Comparison of ENCODE assay signal across 13 mouse cellular contexts in the genomic region with DNA sequence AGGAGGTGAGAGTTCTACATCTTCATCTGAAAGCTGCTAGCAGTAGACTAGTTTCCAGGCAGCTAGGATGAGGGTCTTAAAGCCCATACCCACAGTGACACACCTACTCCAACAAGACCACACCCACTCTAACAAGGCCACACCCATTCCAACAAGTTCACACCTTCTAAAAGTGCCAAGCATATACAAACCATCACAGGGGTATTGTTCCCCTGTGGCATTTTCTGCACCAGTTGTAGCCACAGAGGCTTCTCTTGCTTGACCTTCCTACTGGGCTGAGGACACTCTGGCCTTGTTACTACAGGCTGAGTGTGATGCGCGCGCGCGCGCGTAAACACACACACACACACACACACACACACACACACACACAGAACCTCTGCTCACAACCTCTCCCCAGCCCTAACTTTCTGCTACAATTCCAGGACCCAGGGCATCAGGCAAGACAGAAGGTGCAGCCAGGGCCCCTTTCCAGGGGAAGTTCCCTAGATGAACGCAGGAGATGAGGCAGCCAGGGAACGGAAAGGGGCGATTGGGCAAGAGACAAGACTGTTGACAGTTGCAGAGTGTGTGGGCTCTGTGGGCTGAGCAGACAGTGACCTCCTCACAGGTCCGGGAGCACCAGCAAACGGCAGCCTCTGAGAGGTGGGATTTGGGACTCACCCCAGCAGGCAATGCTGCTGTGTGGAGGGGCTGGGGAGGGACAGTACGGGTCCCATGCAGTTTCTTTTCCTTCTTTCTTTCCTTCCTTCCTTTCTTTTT. TPM values are rescaled to one million over a fixed set of nuclear protein-coding genes. Genes with fewer than 3 reads are reported as not detected.
DNase-seq lines count a peak whose midpoint lies in the region; ATAC-seq lines count a peak whose summit lies in the region.
"Had no signal": no experiment of that assay in that cellular context is flagged by ENCODE, and none has a peak within 500 bp of the region (broad histone marks: within the 10 kb centered on the region; RNA-seq: fewer than 3 reads in every experiment).

TSS of gene Rab44 (plus strand) at position 555 of the 762 bp plus-strand sequence.

- no peak within 1 kb of the TSS for H3K4me2 ChIP-seq in midbrain, embryonic 11.5 days
- no peak within 1 kb of the TSS for H3K4me2 ChIP-seq in midbrain, embryonic 16.5 days (ENCODE audit: low read length)
- H3K4me2 ChIP-seq: limb, embryonic 12.5 days had no signal

- no peak within 1 kb of the TSS for H3K27ac ChIP-seq in midbrain, embryonic 11.5 days (ENCODE audit: low read depth, low read length)
- H3K27ac ChIP-seq in midbrain, embryonic 16.5 days (ENCODE audit: low read length), result no peak within 1 kb of the TSS
- H3K27ac ChIP-seq: kidney, postnatal 0 days; limb, embryonic 12.5 days had no signal

- intact Hi-C loops in left cerebral cortex, postnatal 14 days (cut with DNase I), result no loop called here

- H3K4me1 ChIP-seq in midbrain, embryonic 11.5 days (ENCODE audit: control insufficient read depth, insufficient read depth, low read length), result no peaks in the 10 kb centered on the region
- H3K4me1 ChIP-seq in midbrain, embryonic 16.5 days (ENCODE audit: control insufficient read depth, insufficient read depth, low read length), result no peaks in the 10 kb centered on the region

- H3K4me3 ChIP-seq in midbrain, embryonic 11.5 days (ENCODE audit: low read depth, low read length), result no peak within 1 kb of the TSS
- H3K4me3 ChIP-seq in midbrain, embryonic 16.5 days (ENCODE audit: low read depth, low read length), result no peak within 1 kb of the TSS
- H3K4me3 ChIP-seq: limb, embryonic 12.5 days; myocyte had no signal

- no peaks in the 10 kb centered on the region for H3K36me3 ChIP-seq in midbrain, embryonic 11.5 days (ENCODE audit: control insufficient read depth, insufficient read depth, low read length)
- no peaks in the 10 kb centered on the region for H3K36me3 ChIP-seq in midbrain, embryonic 16.5 days (ENCODE audit: control insufficient read depth, insufficient read depth, low read length)
- H3K36me3 ChIP-seq: limb, embryonic 12.5 days had no signal

- no peaks in the 10 kb centered on the region for H3K27me3 ChIP-seq in midbrain, embryonic 11.5 days (ENCODE audit: control insufficient read depth, insufficient read depth, low read length)
- no peaks in the 10 kb centered on the region for H3K27me3 ChIP-seq in midbrain, embryonic 16.5 days (ENCODE audit: control insufficient read depth, insufficient read depth, low read depth, low read length)
- H3K27me3 ChIP-seq: limb, embryonic 12.5 days had no signal

- no peak for ATAC-seq in midbrain, embryonic 11.5 days (ENCODE audit: low FRiP score)
- ATAC-seq in midbrain, embryonic 16.5 days, result no peak
- ATAC-seq in hematopoietic stem cell, adult 5-6 weeks (replicated peaks in 1 of 2; ENCODE audit: insufficient read depth in 1 of 2, low FRiP score in 2 of 2, low TSS enrichment in 1 of 2, low read depth in 1 of 2, poor library complexity in 2 of 2, severe bottlenecking in 2 of 2), result peak; percentile 29 to 72; a peak in 1 of 4 replicates
- peak; percentile 88 for ATAC-seq in megakaryocyte progenitor cell, adult 5-6 weeks (replicated peaks; ENCODE audit: poor library complexity)
- ATAC-seq: forebrain, embryonic 14.5 days had no signal

- peak; percentile 26 for DNase-seq in midbrain, embryonic 11.5 days (ENCODE audit: low spot score, missing footprints)
- DNase-seq in R1 (ENCODE audit: low read depth, low spot score), result peak; percentile 57
- DNase-seq in left cerebral cortex, postnatal 14 days (ENCODE audit: low spot score in 2 of 2), result no peak
- no peak for DNase-seq in left cerebral cortex, adult 11 months (ENCODE audit: low spot score)
- DNase-seq: cerebellum, postnatal 25 days; gastrocnemius, postnatal 14 days had no signal

- WGBS in midbrain, embryonic 11.5 days, result 96% methylated on average over 13 of the region's 13 CpGs
- 94% methylated on average over 13 of the region's 13 CpGs for WGBS in midbrain, embryonic 16.5 days

- no peak within 1 kb of the TSS for H3K9ac ChIP-seq in midbrain, embryonic 11.5 days (ENCODE audit: low read length)
- no peak within 1 kb of the TSS for H3K9ac ChIP-seq in midbrain, embryonic 16.5 days (ENCODE audit: low read depth, low read length)
- H3K9ac ChIP-seq: limb, embryonic 12.5 days had no signal

- H3K9me3 ChIP-seq in midbrain, embryonic 11.5 days (ENCODE audit: control insufficient read depth, low read length), result no peaks in the 10 kb centered on the region
- H3K9me3 ChIP-seq in midbrain, embryonic 16.5 days (replicated peaks; ENCODE audit: control insufficient read depth, low read length, poor library complexity, severe bottlenecking), result no peaks in the 10 kb centered on the region
- H3K9me3 ChIP-seq: limb, embryonic 12.5 days had no signal

RNA-seq across cellular contexts. Expression of gene Rab44, which starts in this region (rescaled TPM):
- polyA plus RNA-seq in midbrain, embryonic 11.5 days (2014; fragmentation: Nextera tagmentation; extraction: Ambion mirVana), result 0.22 and 0.44 TPM in 2 replicates
- 0.08 and 0.17 TPM in 2 replicates for polyA plus RNA-seq in midbrain, embryonic 16.5 days (2015; fragmentation: Nextera tagmentation; extraction: Ambion mirVana)
- 27.8 and 58.2 TPM in 2 replicates for total RNA-seq in hematopoietic stem cell, adult 5-6 weeks (2017)
- 188 and 202 TPM in 2 replicates for total RNA-seq in megakaryocyte progenitor cell, adult 5-6 weeks (2015)
- 286 and 295 TPM in 2 replicates for total RNA-seq in megakaryocyte progenitor cell, adult 5-6 weeks (2017)
- not detected for total RNA-seq in left cerebral cortex, postnatal 14 days (2021)
- polyA plus RNA-seq: forebrain, embryonic 14.5 days had no signal

Comparison
In these comparisons a context has a peak if more than half of its experiments do, and no peak if none do; other contexts are left out.
1. RNA of gene Rab44 (total RNA-seq): 188 to 295 TPM in megakaryocyte progenitor cell, adult 5-6 weeks and 27.8 to 58.2 TPM in hematopoietic stem cell, adult 5-6 weeks; not detected in left cerebral cortex, postnatal 14 days; every median in the first group is over 10 times any median in the second.
2. Peak in DNase-seq in midbrain, embryonic 11.5 days; RNA of the gene not detected or under 1 TPM.
3. ATAC-seq: peak in hematopoietic stem cell, adult 5-6 weeks (2 of 2) and megakaryocyte progenitor cell, adult 5-6 weeks (single experiment); none in midbrain, embryonic 11.5 days (single experiment) and midbrain, embryonic 16.5 days (single experiment).